Comparison of ENCODE assay signal across 12 mouse cellular contexts in the genomic region with DNA sequence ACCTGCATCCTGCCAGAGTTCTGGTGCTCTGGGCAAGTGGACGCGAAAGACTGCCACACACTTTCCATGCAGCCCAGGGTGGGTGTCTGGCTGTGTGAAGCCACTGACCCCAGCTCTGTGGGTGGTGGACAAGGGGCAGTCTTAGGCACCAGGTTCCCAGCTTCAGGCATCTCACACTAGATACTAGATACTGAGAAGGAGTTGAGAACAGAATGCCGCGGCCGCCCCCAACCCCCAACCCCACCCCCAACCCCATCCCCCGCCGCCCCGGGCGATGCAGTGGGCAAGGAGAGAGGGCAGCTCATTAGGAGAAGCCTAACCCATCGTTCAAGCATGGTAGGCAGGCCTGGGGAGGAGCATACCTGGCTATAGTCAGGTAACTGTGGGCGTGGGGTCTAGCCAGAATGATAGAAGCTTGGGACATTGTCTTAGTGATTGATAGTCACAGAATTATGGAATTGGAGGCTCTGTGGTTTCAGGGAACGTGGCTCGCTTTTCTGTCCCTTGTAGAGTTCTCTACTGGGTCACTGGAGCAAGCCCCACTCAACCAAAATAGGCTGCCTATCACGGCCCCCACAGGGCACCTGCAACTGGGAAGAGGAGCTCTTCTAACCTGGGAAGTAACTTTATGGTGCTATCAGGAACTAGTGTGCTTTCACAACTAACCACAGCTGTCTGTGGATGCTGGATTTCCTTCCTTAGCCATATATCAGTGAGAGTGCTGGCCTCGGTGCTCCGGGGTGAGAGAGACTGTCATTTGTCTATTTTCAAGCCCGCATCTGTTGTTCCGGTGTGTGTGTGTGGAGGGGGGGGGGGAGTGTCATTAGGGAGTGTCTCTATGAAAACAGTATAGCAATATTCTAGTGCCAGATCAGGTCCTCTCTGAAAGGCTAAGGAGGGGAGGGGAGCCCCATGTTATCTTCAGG. TPM values are rescaled to one million over a fixed set of nuclear protein-coding genes. Genes with fewer than 3 reads are reported as not detected.
DNase-seq lines count a peak whose midpoint lies in the region; ATAC-seq lines count a peak whose summit lies in the region.
"Had no signal": no experiment of that assay in that cellular context is flagged by ENCODE, and none has a peak within 500 bp of the region (broad histone marks: within the 10 kb centered on the region; RNA-seq: fewer than 3 reads in every experiment).

No protein-coding gene starts in this region.

- H3K4me3 ChIP-seq in heart, embryonic 10.5 days = peak overlapping the region; percentile 25; the same call in 1 of the 2 replicates
- H3K4me3 ChIP-seq in lung, embryonic 16.5 days (ENCODE audit: low read length) = peak overlapping the region; percentile 12
- H3K4me3 ChIP-seq in limb, embryonic 13.5 days = peak overlapping the region; percentile 41
- peak overlapping the region; percentile 11; the same call in 1 of the 2 replicates for H3K4me3 ChIP-seq in stomach, embryonic 14.5 days (ENCODE audit: low read depth, low read length)

- H3K4me1 ChIP-seq in heart, embryonic 10.5 days = peaks cover 13% of the 10 kb centered on the region
- H3K4me1 ChIP-seq in lung, embryonic 16.5 days (replicated peaks; ENCODE audit: control insufficient read depth, insufficient read depth, low read length) = no peaks in the 10 kb centered on the region
- peaks cover 28% of the 10 kb centered on the region for H3K4me1 ChIP-seq in limb, embryonic 13.5 days
- no peaks in the 10 kb centered on the region for H3K4me1 ChIP-seq in stomach, embryonic 14.5 days (ENCODE audit: control insufficient read depth, insufficient read depth, low read length)

- no peaks in the 10 kb centered on the region for H3K9me3 ChIP-seq in heart, embryonic 10.5 days
- no peaks in the 10 kb centered on the region for H3K9me3 ChIP-seq in lung, embryonic 16.5 days (ENCODE audit: control insufficient read depth, low read length)
- no peaks in the 10 kb centered on the region for H3K9me3 ChIP-seq in limb, embryonic 13.5 days
- no peaks in the 10 kb centered on the region for H3K9me3 ChIP-seq in stomach, embryonic 14.5 days (ENCODE audit: control insufficient read depth, low read depth, low read length)

- no peak overlapping the region for H3K9ac ChIP-seq in lung, embryonic 16.5 days (ENCODE audit: low read length)
- peak overlapping the region; percentile 50 for H3K9ac ChIP-seq in limb, embryonic 13.5 days
- no peak overlapping the region for H3K9ac ChIP-seq in stomach, embryonic 14.5 days (replicated peaks; ENCODE audit: low read depth, low read length)

- H3K36me3 ChIP-seq in heart, embryonic 10.5 days = no peaks in the 10 kb centered on the region
- H3K36me3 ChIP-seq in lung, embryonic 16.5 days (ENCODE audit: control insufficient read depth, insufficient read depth, low read length) = no peaks in the 10 kb centered on the region
- no peaks in the 10 kb centered on the region for H3K36me3 ChIP-seq in limb, embryonic 13.5 days
- H3K36me3 ChIP-seq in stomach, embryonic 14.5 days (ENCODE audit: control insufficient read depth, insufficient read depth, low read length) = no peaks in the 10 kb centered on the region

- H3K4me2 ChIP-seq in lung, embryonic 16.5 days (ENCODE audit: low read depth, low read length) = peak overlapping the region; percentile 41
- H3K4me2 ChIP-seq in limb, embryonic 13.5 days (replicated peaks) = peak overlapping the region; percentile 73
- peak overlapping the region; percentile 41 for H3K4me2 ChIP-seq in stomach, embryonic 14.5 days (replicated peaks; ENCODE audit: low read depth, low read length)

- DNase-seq in heart, embryonic 10.5 days (ENCODE audit: low spot score) = peak; percentile 59
- DNase-seq in heart, adult 8-10 months (ENCODE audit: low spot score) = no peak
- DNase-seq in lung, adult 18-20 months = no peak
- DNase-seq in c-Kit-positive CD71-positive TER-119-positive erythroid progenitor cells, embryonic 14.5 days (ENCODE audit: low spot score) = no peak
- DNase-seq in left cerebral cortex, postnatal 4 days = no peak
- DNase-seq: adrenal gland, postnatal 10 days; kidney, postnatal 25 days; lung, postnatal 4 days; right cerebral cortex, postnatal 25 days had no signal

- ATAC-seq in lung, embryonic 16.5 days (ENCODE audit: low read depth) = no peak
- ATAC-seq in limb, embryonic 13.5 days (ENCODE audit: low FRiP score, low read depth) = 0 out of 2 replicates have a peak, but pooled peaks have one; percentile 11
- no peak for ATAC-seq in stomach, embryonic 14.5 days (ENCODE audit: insufficient number of reproducible peaks, insufficient read depth, low FRiP score, low read depth)

- no peak overlapping the region for H3K27ac ChIP-seq in heart, embryonic 10.5 days
- no peak overlapping the region for H3K27ac ChIP-seq in lung, embryonic 16.5 days (ENCODE audit: low read length)
- no peak overlapping the region for H3K27ac ChIP-seq in limb, embryonic 13.5 days
- H3K27ac ChIP-seq in stomach, embryonic 14.5 days (ENCODE audit: low read length) = no peak overlapping the region

- no peaks in the 10 kb centered on the region for H3K27me3 ChIP-seq in heart, embryonic 10.5 days (ENCODE audit: insufficient read depth, poor library complexity, severe bottlenecking)
- H3K27me3 ChIP-seq in lung, embryonic 16.5 days (ENCODE audit: control insufficient read depth, insufficient read depth, low read depth, low read length) = peaks cover 3% of the 10 kb centered on the region; the same call in 1 of the 2 replicates
- H3K27me3 ChIP-seq in limb, embryonic 13.5 days = no peaks in the 10 kb centered on the region
- H3K27me3 ChIP-seq in stomach, embryonic 14.5 days (ENCODE audit: control insufficient read depth, insufficient read depth, low read length) = no peaks in the 10 kb centered on the region

- intact Hi-C loops in left cerebral cortex, postnatal 4 days (cut with DNase I) = no loop called here

- 49% methylated on average over 18 of the region's 18 CpGs for WGBS in heart, embryonic 10.5 days
- WGBS in lung, embryonic 16.5 days = 46% methylated on average over 18 of the region's 18 CpGs
- 31% methylated on average over 18 of the region's 18 CpGs for WGBS in limb, embryonic 13.5 days
- 46% methylated on average over 18 of the region's 18 CpGs for WGBS in stomach, embryonic 14.5 days

RNA-seq across cellular contexts. Expression of a gene that starts 50.2 kb away (rescaled TPM):
- 15.2 and 20.7 TPM in 2 replicates for polyA plus RNA-seq in heart, embryonic 10.5 days (2016; fragmentation: Nextera tagmentation; extraction: Ambion mirVana)
- total RNA-seq in heart, adult 8-10 months (2022) = 10 to 100 TPM; 19.3 to 24.6 (median 19.9) TPM
- polyA plus RNA-seq in lung, embryonic 16.5 days (2015; fragmentation: Nextera tagmentation; extraction: Ambion mirVana) = 5.0 and 7.8 TPM in 2 replicates
- 7.9 and 10.0 TPM in 2 replicates for polyA plus RNA-seq in limb, embryonic 13.5 days (2015; fragmentation: Nextera tagmentation; extraction: Ambion mirVana)
- 9.2 and 10.3 TPM in 2 replicates for polyA plus RNA-seq in stomach, embryonic 14.5 days (2014; fragmentation: Nextera tagmentation; extraction: Ambion mirVana)
- total RNA-seq in left cerebral cortex, postnatal 4 days (2021) = 1 to 10 TPM; 3.7 to 3.8 TPM

RNA-seq across cellular contexts. Expression of a gene that starts 54.6 kb away (rescaled TPM):
- 58.5 and 82.1 TPM in 2 replicates for polyA plus RNA-seq in heart, embryonic 10.5 days (2016; fragmentation: Nextera tagmentation; extraction: Ambion mirVana)
- total RNA-seq in heart, adult 8-10 months (2022) = 10 to 100 TPM; 10.4 to 15.2 (median 11.7) TPM
- polyA plus RNA-seq in lung, embryonic 16.5 days (2015; fragmentation: Nextera tagmentation; extraction: Ambion mirVana) = 50.6 and 52.4 TPM in 2 replicates
- polyA plus RNA-seq in limb, embryonic 13.5 days (2015; fragmentation: Nextera tagmentation; extraction: Ambion mirVana) = 65.9 and 71.8 TPM in 2 replicates
- polyA plus RNA-seq in stomach, embryonic 14.5 days (2014; fragmentation: Nextera tagmentation; extraction: Ambion mirVana) = 54.3 and 57.5 TPM in 2 replicates
- 10 to 100 TPM; 30.0 to 36.4 TPM for total RNA-seq in left cerebral cortex, postnatal 4 days (2021)
